Mouse (Mus musculus) erythroid progenitor cell, adult 5-6 weeks (primary cell): ENCODE data around the gene Psmd2. TPM values are rescaled to one million over a fixed set of nuclear protein-coding genes. Genes with fewer than 3 reads are reported as not detected.
A peak's percentile ranks its signal among the peaks of the same experiment; 100 is the strongest.

ENCODE experiments used
- ATAC-seq: replicated peaks from 2 replicates; pipeline ENCODE4 v1.8.0; 2016; ENCODE audit warnings: moderate number of reproducible peaks, mild to moderate bottlenecking, moderate TSS enrichment, inconsistent platforms; ENCODE audit not compliant: poor library complexity, low FRiP score, severe bottlenecking
- total RNA-seq, 2 experiments: library from RNA; stranded (forward) in 1 of 2; stranded (reverse) in 1 of 2; fragments of 150-400 nt in 1 of 2; fragments of 186-747, 209-891 nt in 1 of 2; gene quantifications; 2 replicates each; pipeline versions ENCODE4 v1.2.3 to v1.2.4; 2015 to 2017; ENCODE audit warnings: low replicate concordance in 2 of 2

The Psmd2 gene
- total RNA-seq, 2 experiments from 2014 or later, result 115 to 131 TPM

DNA sequence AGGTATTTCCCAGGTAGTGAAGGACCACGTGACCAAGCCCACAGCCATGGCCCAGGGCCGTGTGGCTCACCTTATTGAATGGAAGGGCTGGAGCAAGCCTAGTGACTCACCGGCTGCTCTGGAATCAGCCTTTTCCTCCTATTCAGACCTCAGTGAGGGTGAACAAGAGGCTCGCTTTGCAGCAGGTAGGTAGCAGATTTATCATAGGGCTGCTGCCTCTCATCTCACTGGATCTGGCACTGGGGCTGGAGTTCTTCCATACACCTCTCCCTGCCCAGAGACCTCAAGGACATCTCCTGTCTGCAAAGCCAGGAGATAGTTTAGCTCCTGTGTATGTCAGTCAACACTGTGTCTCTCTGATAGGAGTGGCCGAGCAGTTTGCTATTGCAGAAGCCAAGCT, 47.8 kb downstream of the Psmd2 start:
- no peak for ATAC-seq

DNA sequence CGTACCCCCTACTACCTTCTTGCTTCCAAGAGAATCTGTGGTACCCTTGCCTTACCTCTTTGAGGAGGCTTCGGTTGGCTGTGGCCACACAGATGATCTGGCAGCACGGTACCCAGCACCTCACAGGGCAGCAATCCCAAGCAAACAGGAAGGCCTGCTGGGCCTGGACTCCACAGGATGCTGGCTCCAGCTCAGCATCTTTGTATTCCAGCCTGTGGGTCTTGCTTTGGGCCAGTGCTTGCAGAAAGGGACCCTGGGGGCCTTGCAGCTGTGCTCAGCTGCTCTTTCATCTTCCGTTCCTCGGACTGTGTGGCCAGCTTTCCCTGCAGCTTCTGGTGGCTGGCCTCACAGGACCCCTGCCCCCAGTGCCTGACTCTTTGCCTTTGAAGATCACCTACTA, 48.6 kb downstream of the Psmd2 start:
- no peak for ATAC-seq

DNA sequence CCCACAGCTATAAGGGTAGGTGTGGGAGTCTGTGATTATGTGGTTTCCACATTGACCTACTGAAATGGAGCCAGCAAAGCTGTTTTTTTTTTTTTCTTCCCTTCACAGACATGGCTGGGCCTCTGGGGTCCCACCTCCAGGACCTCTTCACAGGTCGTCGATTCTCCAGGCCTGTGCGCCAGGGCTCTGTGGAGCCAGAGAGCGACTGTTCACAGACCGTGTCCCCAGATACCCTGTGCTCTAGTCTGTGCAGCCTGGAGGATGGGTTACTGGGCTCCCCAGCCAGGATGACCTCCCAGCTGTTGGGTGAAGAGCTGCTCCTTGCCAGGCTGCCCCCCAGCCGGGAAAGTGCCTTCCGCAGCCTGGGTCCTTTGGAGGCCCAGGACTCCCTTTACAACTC, 49.9 kb downstream of the Psmd2 start:
- ATAC-seq, result no peak

DNA sequence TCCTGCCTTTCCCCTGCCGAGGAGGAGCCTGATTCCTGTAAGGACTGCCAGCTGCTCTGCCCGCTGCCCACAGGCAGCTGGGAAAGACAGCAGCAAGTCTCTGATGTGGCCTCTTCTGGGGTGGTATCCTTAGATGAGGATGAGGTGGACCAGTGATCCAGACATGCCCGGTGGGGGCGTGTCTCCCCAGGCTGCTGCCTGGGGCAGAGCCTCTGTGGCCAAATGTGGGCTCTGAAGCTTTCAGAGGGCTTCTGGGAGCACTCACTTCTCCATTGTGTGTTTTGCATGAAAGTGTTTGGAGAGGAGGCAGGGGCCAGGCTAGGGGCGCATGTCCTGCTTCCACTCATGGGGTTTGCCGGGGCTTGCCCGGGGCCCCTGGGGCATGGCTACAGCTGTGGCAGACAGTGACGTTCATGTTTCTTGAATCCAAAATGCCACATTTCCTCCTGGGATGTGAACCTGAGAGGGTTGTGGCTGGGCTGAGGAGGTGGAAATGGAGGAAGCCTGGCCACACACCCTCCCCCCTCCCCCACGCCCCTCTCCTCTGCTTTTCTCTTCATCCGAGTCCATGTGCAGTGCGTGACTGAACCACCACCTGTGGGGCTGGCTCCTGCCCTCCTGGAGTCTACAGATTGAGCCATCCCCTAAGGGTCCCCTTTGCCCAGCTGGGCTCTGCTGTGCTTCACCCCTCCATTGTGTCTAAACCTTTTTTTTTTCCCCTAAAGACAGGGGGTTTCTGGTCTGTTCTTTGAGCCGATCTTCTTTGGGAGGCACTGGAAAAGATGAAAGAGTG, 50.5 kb downstream of the Psmd2 start:
- ATAC-seq, result no peak

DNA sequence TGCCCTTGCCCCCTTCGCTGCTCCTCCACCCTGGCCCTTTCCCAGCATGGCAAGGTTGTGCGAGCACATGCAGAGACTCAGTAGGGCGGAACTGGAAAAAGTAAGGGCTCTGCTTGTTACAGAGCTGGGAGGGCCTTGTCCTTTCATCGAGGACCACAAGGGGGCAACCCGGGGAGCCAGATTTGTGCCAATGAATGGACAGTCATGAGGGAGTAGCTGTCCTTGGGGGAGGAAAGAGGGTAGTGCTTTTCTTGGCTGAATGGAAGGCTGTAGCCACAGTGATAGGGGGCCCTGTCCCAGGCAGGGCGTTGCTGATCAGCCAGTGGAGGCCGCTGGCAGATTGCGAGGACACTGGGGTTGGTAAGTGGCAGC, 51.1 kb downstream of the Psmd2 start:
- peak; percentile 66 for ATAC-seq

DNA sequence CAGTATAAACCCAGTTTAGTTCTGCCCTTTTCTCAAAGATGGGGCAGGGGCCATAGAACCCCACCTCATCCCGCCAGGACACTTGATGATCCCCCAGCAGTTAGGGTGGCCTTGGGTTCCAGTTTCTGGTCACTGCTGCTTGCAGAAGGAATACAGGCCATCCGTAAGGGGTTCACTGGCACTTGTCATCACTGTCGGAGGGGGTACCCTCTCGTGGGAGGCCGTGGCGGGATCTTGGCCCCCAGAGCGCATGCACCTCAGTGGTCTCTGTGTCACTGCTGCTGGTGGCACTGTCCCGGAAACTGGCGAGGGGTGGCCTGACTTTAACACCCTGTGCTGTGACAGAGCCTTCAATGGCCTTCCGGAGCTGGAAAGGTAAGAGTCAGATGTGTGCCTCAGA, 51.6 kb downstream of the Psmd2 start:
- no peak for ATAC-seq

DNA sequence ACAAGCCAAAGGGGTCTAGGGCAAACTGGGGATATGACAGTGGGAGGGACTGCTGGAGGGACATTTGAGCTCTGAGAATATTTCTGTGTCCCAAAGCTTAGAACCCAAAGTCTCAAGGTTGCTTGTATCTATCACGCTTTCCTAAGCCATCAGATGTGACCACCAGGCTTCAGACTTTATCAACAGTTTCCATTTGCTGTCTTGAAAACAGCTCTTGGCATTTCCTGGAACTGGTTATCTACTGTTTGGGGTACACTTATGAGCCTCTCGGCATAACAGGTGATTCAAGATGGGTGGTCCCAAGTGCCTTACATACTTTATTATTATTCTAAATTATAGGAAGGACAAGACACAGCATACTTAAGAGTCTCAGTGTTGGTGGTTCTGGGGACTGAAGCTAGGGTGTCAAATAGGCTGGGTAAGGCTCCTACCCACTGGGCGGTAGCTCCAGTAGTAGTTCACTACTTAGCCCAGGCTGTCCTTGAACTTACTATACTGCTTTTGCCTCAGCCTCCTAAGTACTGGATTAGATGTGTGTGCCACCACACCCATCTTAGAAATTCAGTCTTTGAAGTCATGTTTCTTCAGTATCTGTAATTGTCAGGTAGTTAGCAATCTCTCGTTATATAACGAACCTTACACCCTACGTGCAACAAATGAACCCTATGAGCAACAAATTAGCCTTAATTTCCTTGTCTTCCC, 52.4 kb downstream of the Psmd2 start:
- no peak; the same call in 1 of the 2 replicates for ATAC-seq

DNA sequence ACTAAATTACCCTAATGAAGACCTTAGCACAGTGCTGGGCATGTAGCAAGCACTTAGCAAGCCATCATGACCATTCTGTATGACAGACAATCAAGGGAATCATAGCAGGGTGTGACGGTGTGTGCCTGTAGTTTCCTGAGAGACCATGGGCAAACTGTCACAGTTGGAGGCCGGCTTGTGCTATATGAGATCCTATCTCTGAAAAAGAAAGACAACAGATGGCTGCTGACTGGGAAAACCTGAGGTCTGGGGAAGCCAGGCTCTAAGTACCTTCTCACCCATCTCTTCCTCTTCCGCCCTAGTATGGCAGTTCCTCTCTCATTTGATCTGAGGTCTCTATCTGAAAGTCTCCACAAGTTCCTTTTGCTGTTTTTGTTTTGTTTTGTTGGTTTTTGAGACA, 54.3 kb downstream of the Psmd2 start:
- no peak for ATAC-seq

DNA sequence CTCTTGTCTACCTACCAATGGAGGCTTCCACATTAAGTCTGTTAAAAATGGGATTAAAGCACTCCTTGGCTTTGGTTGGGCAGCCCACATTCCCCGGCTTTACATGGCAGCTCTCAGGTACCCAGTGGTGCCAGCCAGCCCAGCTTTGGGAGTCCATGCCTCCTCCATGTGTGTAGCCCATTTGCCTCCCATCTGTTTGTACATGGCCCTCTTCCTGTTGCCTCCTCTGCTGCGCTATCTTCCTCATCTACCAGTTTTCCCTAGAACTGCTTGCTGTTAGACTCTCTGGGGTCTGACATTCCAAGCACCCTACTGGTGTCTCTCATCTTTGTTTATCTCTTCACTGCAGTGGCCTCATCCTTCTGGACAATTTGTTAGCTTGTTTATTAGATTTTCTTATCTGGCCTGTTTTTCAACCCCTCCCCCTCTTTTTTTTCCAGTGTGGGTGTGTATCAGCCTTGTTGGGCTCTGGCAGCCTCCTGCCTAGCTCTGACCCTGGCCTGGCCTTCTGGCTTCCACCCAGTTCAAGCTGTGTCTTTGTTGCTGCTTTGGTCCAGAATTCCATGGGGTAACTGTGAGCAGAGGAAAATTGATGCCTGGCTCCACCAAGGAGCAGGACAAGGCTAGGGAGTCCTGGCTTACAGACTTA, 55.1 kb downstream of the Psmd2 start:
- ATAC-seq, result no peak

DNA sequence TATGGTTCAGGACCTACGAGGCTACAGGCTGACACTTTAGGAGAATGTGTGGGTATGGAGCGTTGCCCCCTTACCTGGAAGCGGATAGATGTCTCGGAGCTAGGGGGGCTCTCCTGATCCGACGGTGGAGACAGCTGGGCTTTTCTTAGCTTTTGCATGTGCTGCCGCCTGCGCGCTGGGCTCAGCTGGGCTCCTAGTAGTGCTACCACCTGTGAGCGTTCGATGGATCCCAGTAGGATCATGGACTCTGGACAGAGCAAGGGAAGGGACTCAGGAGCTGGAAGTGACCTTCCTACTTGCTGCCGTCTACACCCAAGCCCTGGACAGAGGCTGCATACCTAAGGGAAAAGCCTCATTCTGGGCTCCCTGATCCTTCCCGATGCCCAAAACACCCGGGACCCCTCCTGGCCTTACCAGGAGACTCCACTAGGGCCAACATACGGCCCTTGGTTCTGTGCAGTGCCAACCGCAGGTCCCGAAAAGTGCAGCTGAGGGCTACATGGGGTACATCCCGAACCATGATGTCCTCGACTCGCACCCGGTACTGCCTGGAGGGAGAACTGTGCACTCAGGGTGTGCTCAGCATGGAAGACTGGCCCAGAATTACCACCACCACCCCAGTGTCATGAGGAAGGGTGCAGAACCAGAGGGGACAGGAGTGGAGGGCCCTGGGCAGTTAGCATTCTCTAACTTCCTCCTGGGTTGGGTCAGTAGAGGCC, 56.9 kb downstream of the Psmd2 start:
- no peak for ATAC-seq

DNA sequence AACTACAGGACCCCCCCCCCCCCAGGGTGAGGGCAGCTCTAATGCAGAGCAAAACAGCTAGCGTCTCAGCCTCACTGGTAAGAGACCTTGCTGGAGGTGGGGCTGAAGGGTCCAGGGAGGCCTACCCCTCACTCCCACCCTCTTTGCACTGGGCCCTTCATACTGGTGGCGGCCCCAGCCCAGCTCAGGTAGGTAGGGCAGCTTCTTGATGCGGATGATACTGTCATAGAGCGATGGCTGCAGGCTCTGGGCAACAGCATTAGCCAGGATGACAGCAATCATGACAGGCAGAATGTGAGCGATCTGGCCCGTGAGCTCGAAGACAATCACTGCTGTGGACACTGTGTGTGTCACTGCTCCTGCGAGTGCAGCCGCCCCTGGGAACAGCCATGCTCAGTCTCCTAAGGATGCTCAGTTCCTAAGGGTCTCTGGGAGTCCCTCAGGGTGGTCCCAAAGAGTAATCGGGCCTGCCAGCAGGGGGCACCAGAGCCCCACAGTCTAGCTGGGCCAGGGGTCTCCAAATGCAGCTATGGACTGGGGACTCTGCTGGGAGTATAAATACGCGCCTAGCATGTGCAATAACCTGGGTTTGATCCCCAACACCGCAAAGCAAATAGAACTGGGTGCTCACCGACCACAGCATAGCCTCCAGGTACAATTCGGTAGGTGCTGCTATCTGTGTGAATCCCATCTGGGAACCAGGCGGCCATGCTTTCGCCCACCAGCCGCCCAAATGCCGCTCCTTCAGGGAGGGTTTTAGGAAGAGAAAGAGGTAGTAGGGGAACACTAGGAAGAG, 57.7 kb downstream of the Psmd2 start:
- no peak for ATAC-seq

DNA sequence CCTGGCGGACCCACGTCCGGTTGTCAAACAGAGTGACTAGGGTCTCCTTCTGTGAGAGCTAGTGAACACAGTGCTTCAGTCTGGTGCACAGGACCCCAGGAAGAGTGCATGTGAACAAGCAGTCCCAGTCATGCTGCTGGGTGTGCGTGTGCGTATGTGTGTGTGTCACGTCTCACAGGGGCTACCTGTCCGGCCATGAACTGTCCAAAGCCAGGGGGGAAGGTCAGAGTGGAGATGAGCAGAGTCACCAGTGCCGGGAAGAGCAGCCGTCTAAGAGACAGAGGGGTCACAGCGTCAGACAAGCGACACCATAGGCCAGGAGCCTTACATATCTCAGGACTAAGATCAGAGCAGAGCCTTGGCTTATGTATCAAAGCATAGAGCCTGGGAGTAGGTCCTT, 58.9 kb downstream of the Psmd2 start:
- ATAC-seq, result no peak

DNA sequence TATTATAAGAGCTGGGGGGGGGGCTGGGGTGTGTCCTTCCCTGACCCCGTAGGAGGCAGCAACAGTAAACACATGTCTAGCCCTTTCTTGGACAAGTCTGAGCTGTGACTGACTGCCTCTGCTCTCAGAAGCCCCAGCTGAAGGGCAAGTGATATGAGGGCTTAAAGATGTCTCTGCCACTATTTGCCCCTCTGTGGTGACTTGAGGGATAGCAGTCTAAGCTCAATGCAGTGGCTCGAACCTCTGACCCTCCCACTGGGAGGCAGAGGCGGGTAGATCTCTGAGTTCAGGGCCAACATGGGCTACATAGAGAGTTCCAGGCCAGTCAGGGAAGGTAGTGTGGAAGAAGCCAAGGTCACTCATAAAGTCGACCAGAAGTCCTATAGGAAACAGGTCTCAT, 59.4 kb downstream of the Psmd2 start:
- no peak for ATAC-seq

DNA sequence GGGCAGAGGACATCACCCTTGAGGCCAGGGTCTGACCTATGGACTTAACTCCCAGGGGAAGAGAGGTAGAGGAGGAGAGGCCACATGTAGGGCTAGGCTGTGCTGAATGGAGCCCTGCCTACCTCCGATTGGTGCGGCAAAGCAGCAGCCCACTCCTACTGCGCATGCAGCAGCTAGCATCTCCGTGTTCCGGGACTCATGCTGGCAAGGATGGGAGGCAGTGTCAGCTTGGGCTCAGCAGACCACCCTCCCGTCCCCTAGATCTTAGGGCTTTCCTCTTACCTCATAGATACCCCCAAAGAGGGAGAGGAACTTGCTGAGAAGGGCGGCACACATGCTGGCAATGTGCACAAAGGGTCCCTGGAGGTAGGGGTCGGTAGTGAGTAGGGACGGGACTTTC, 60.7 kb downstream of the Psmd2 start:
- no peak for ATAC-seq

DNA sequence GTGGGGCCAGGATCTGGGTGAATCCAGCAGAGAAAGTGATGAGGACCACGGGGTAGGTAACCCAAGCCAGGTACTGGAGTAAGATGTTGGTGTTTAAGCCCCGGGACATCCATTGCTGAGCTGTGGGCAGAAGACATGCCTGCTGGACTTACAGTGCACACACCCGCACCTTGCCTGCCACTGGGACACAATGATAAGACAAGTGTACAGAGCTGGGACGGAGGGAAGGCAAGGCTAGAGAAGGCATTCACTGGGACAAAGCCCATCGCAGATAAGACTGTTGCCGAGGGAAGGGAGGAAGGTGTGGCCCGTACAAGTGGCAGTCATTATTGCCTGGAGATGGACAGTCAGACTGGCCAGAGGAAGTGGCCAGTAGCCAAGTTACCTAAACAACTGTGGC, 61.4 kb downstream of the Psmd2 start:
- peak; percentile 50 for ATAC-seq

Other genes with a start within 250 kb of the Psmd2 start
- gene Abcc5, start 225.3 kb upstream of the Psmd2 start, total RNA-seq (2015; ENCODE audit: low replicate concordance), result 26.0 and 40.4 TPM in 2 replicates
- 29.3 and 34.1 TPM in 2 replicates for gene Abcc5, start 225.3 kb upstream of the Psmd2 start, total RNA-seq (2017; ENCODE audit: low replicate concordance)
- gene Eif2b5, start 152.8 kb upstream of the Psmd2 start, total RNA-seq (2015; ENCODE audit: low replicate concordance), result 33.2 and 54.9 TPM in 2 replicates
- 11.5 and 18.9 TPM in 2 replicates for gene Eif2b5, start 152.8 kb upstream of the Psmd2 start, total RNA-seq (2017; ENCODE audit: low replicate concordance)
- gene Dvl3, start 134.7 kb upstream of the Psmd2 start, total RNA-seq (2015; ENCODE audit: low replicate concordance), result 6.1 and 18.0 TPM in 2 replicates
- gene Dvl3, start 134.7 kb upstream of the Psmd2 start, total RNA-seq (2017; ENCODE audit: low replicate concordance), result 1.3 and 3.6 TPM in 2 replicates
- 214 and 297 TPM in 2 replicates for gene Ap2m1, start 116.2 kb upstream of the Psmd2 start, total RNA-seq (2015; ENCODE audit: low replicate concordance)
- 271 and 285 TPM in 2 replicates for gene Ap2m1, start 116.2 kb upstream of the Psmd2 start, total RNA-seq (2017; ENCODE audit: low replicate concordance)
- 22.2 and 23.1 TPM in 2 replicates for gene Abcf3, start 103.1 kb upstream of the Psmd2 start, total RNA-seq (2015; ENCODE audit: low replicate concordance)
- gene Abcf3, start 103.1 kb upstream of the Psmd2 start, total RNA-seq (2017; ENCODE audit: low replicate concordance), result 32.1 and 40.5 TPM in 2 replicates
- gene Vwa5b2, start 62.2 kb upstream of the Psmd2 start, total RNA-seq (2015; ENCODE audit: low replicate concordance), result not detected in 2 replicates
- gene Vwa5b2, start 62.2 kb upstream of the Psmd2 start, total RNA-seq (2017; ENCODE audit: low replicate concordance), result 0.77 TPM in 1 of 2 replicates, not detected in the other
- not detected in 2 replicates for gene Eef1akmt4, start 40.1 kb upstream of the Psmd2 start, total RNA-seq (2015; ENCODE audit: low replicate concordance)
- gene Eef1akmt4, start 40.1 kb upstream of the Psmd2 start, total RNA-seq (2017; ENCODE audit: low replicate concordance), result 0.15 TPM in 1 of 2 replicates, not detected in the other
- gene Gm49333, start 40.0 kb upstream of the Psmd2 start, total RNA-seq (2015; ENCODE audit: low replicate concordance), result not detected in 2 replicates
- not detected in 2 replicates for gene Gm49333, start 40.0 kb upstream of the Psmd2 start, total RNA-seq (2017; ENCODE audit: low replicate concordance)
- 6.7 and 6.8 TPM in 2 replicates for gene Alg3, start 39.9 kb upstream of the Psmd2 start, total RNA-seq (2015; ENCODE audit: low replicate concordance)
- 1.2 and 5.5 TPM in 2 replicates for gene Alg3, start 39.9 kb upstream of the Psmd2 start, total RNA-seq (2017; ENCODE audit: low replicate concordance)
- not detected in 2 replicates for gene Camk2n2, start 30.4 kb upstream of the Psmd2 start, total RNA-seq (2015; ENCODE audit: low replicate concordance)
- not detected in 2 replicates for gene Camk2n2, start 30.4 kb upstream of the Psmd2 start, total RNA-seq (2017; ENCODE audit: low replicate concordance)
- gene Ece2, start 21.8 kb upstream of the Psmd2 start, total RNA-seq (2015; ENCODE audit: low replicate concordance), result not detected in 2 replicates
- not detected in 2 replicates for gene Ece2, start 21.8 kb upstream of the Psmd2 start, total RNA-seq (2017; ENCODE audit: low replicate concordance)
- 105 and 116 TPM in 2 replicates for gene Eif4g1, start 16.7 kb downstream of the Psmd2 start, total RNA-seq (2015; ENCODE audit: low replicate concordance)
- gene Eif4g1, start 16.7 kb downstream of the Psmd2 start, total RNA-seq (2017; ENCODE audit: low replicate concordance), result 109 and 153 TPM in 2 replicates
- gene Fam131a, start 41.6 kb downstream of the Psmd2 start, total RNA-seq (2015; ENCODE audit: low replicate concordance), result not detected in 2 replicates
- gene Fam131a, start 41.6 kb downstream of the Psmd2 start, total RNA-seq (2017; ENCODE audit: low replicate concordance), result not detected in 2 replicates
- gene Polr2h, start 66.0 kb downstream of the Psmd2 start, total RNA-seq (2015; ENCODE audit: low replicate concordance), result 2.9 and 10.5 TPM in 2 replicates
- gene Polr2h, start 66.0 kb downstream of the Psmd2 start, total RNA-seq (2017; ENCODE audit: low replicate concordance), result 5.8 and 11.2 TPM in 2 replicates
- gene Clcn2, start 66.1 kb downstream of the Psmd2 start, total RNA-seq (2015; ENCODE audit: low replicate concordance), result 11.5 and 21.0 TPM in 2 replicates
- 9.9 and 10.7 TPM in 2 replicates for gene Clcn2, start 66.1 kb downstream of the Psmd2 start, total RNA-seq (2017; ENCODE audit: low replicate concordance)
- gene Chrd, start 81.5 kb downstream of the Psmd2 start, total RNA-seq (2015; ENCODE audit: low replicate concordance), result not detected in 2 replicates
- not detected in 2 replicates for gene Chrd, start 81.5 kb downstream of the Psmd2 start, total RNA-seq (2017; ENCODE audit: low replicate concordance)
- not detected in 2 replicates for gene Thpo, start 82.9 kb downstream of the Psmd2 start, total RNA-seq (2015; ENCODE audit: low replicate concordance)
- not detected in 2 replicates for gene Thpo, start 82.9 kb downstream of the Psmd2 start, total RNA-seq (2017; ENCODE audit: low replicate concordance)